Mouse (Mus musculus) neural tube, embryonic 13.5 days (tissue): ENCODE results near the gene Tex45. TPM values are rescaled to one million over a fixed set of nuclear protein-coding genes. Genes with fewer than 3 reads are reported as not detected.

Experiments used
- ATAC-seq: fragments of 200-750 bp; cut with Nextera tagmentation; 2 replicates; pipeline ENCODE4 v1.8.0; 2017; ENCODE audit warnings: low read depth, mild to moderate bottlenecking, moderate TSS enrichment, moderate library complexity
- H3K27ac ChIP-seq: fragments of 300-500 bp; sonication (generic); replicated peaks from 2 replicates; pipeline ENCODE4 v1.5.1; 2015; ENCODE audit warnings: moderate library complexity, mild to moderate bottlenecking, inconsistent platforms
- H3K27me3 ChIP-seq: fragments of 300-500 bp; sonication (generic); 2 replicates; pipeline ENCODE4 v1.6.1; 2015; ENCODE audit warnings: mild to moderate bottlenecking, inconsistent platforms
- H3K36me3 ChIP-seq: fragments of 300-500 bp; sonication (generic); 2 replicates; pipeline ENCODE4 v1.6.1; 2015; ENCODE audit warnings: mild to moderate bottlenecking, inconsistent platforms
- H3K4me1 ChIP-seq: fragments of 300-500 bp; sonication (generic); replicated peaks from 2 replicates; pipeline ENCODE4 v1.6.1; 2015; ENCODE audit warnings: inconsistent platforms
- H3K4me2 ChIP-seq: fragments of 300-500 bp; sonication (generic); 2 replicates; pipeline ENCODE4 v1.6.1; 2015; ENCODE audit warnings: inconsistent platforms, mild to moderate bottlenecking, moderate library complexity
- H3K4me3 ChIP-seq: fragments of 300-500 bp; sonication (generic); 2 replicates; pipeline ENCODE4 v1.5.1; 2015; ENCODE audit warnings: mild to moderate bottlenecking, inconsistent platforms
- H3K9ac ChIP-seq: fragments of 300-500 bp; sonication (generic); 2 replicates; pipeline ENCODE4 v1.6.1; 2015; ENCODE audit warnings: moderate library complexity, mild to moderate bottlenecking, inconsistent platforms
- H3K9me3 ChIP-seq: fragments of 300-500 bp; sonication (generic); 2 replicates; pipeline ENCODE4 v1.6.1; 2016; ENCODE audit warnings: inconsistent platforms
- WGBS: fragments of 180-500 bp; shearing (Covaris S2); methylation state at CpG from one replicate; pipeline ENCODE4 v1.1.7; 2015; 5-methylcytosine and 5-hydroxymethylcytosine counted together
- polyA plus RNA-seq: library from polyadenylated mRNA; unstranded; fragments of >200 nt; fragmentation: Nextera tagmentation; extraction: Ambion mirVana; gene quantifications from 2 replicates; pipeline ENCODE4 v1.2.1, GENCODE M21; 2015

The Tex45 gene
- polyA plus RNA-seq, 1 experiment from 2014 or later: 0.17 TPM

DNA sequence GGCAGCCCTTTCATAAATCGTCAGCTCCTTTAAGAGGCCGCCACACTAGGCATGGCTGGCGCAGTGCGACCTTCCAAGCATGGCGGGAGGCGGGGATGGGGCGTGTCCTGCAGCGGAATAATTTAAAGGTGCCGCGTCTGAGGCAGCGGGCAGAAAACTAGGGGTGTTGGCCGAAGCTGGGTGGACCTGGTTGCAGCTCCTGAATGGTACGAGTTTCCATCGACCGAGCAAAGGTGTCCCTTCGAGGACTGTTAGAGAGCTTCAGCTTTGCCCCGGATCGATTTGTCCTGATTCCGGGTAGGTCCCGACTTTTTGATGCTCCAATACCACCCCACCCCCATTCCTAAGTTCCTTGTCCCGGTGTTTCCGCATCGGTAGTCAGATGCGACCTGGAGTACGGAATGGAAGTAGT, 44.6 kb downstream of the Tex45 start, which contains the start of gene Pnpla6:
Gene Pnpla6 (plus strand): TSS at position 125 of the 412 bp plus-strand sequence.
- peaks cover 41% of the 10 kb centered on the region for H3K36me3 ChIP-seq
- under 1% methylated on average over 25 of the region's 25 CpGs for WGBS
- H3K9me3 ChIP-seq: no peaks in the 10 kb centered on the region
- H3K27me3 ChIP-seq: no peaks in the 10 kb centered on the region
- peak; percentile 74 for ATAC-seq
- peak within 1 kb of the TSS; percentile 99 for H3K4me2 ChIP-seq
- H3K4me1 ChIP-seq: peaks cover 21% of the 10 kb centered on the region
- peak within 1 kb of the TSS; percentile 82 for H3K27ac ChIP-seq
- peak within 1 kb of the TSS; percentile 77 for H3K9ac ChIP-seq
- H3K4me3 ChIP-seq: peak within 1 kb of the TSS; percentile 66

- Histone ChIP-seq H3K4me2 (peak overlapping the region; percentile 99), H3K4me1 (peaks cover 21% of the 10 kb centered on the region), H3K27me3 (no peaks in the 10 kb centered on the region), H3K9me3 (no peaks in the 10 kb centered on the region), H3K4me3 (peak overlapping the region; percentile 66), H3K36me3 (peaks cover 35% of the 10 kb centered on the region), H3K9ac (peak overlapping the region; percentile 77), H3K27ac (peak overlapping the region; percentile 82)
- peak; percentile 51 for ATAC-seq
- WGBS: under 1% methylated on average over 25 of the region's 25 CpGs
Measured at GRCm38 (mm10) chr8:3515771-3516417, 45.2 kb downstream of the Tex45 start.

DNA sequence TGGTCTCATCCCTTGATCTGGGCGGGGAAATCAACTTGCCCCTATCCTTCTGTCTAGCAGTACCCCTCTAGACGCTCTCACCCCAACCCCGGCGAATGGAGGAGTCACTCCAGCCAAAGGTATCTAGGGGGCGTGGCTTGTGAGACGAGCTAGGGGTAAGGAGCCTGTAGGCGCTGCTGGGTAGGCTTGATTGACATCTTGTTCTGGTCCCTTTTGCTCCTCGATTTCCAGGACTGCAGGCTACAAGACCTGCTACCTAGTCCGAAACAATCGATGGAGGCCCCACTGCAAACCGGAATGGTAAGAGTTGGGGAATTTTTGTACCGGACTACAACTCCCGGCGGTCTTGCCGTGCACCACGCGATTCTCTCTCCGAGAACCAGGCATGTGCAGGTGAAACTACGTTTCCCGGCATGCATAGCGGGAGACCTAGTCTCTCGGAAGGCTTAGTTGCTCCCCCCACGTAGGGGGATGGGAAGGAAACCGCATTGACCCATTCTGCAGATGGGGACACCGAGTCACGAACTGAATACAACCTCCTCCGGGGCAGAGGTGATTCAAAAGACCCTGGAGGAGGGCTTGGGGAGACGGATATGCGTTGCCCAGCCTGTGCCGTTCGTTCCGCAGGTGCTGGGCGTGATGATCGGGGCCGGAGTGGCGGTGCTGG, 45.9 kb downstream of the Tex45 start:
- Histone ChIP-seq H3K9ac (peak overlapping the region; percentile 77), H3K27me3 (no peaks in the 10 kb centered on the region), H3K36me3 (peaks cover 34% of the 10 kb centered on the region), H3K4me3 (peak overlapping the region; percentile 66), H3K27ac (peak overlapping the region; percentile 82), H3K4me2 (peak overlapping the region; percentile 99), H3K4me1 (peaks cover 21% of the 10 kb centered on the region), H3K9me3 (no peaks in the 10 kb centered on the region)
- peak; percentile 91 for ATAC-seq
- WGBS: 2% methylated on average over 36 of the region's 36 CpGs

GRCm38 (mm10) chr8:3517117-3517495, 46.4 kb downstream of the Tex45 start:
- H3K9ac ChIP-seq: peak overlapping the region; percentile 77
- H3K4me1 ChIP-seq: peaks cover 21% of the 10 kb centered on the region
- ATAC-seq: no peak
- H3K27ac ChIP-seq: peak overlapping the region; percentile 82
- no peaks in the 10 kb centered on the region for H3K9me3 ChIP-seq
- H3K27me3 ChIP-seq: no peaks in the 10 kb centered on the region
- WGBS: 7% methylated on average over 16 of the region's 16 CpGs
- peak overlapping the region; percentile 99 for H3K4me2 ChIP-seq
- H3K36me3 ChIP-seq: peaks cover 34% of the 10 kb centered on the region
- peak overlapping the region; percentile 66 for H3K4me3 ChIP-seq

DNA sequence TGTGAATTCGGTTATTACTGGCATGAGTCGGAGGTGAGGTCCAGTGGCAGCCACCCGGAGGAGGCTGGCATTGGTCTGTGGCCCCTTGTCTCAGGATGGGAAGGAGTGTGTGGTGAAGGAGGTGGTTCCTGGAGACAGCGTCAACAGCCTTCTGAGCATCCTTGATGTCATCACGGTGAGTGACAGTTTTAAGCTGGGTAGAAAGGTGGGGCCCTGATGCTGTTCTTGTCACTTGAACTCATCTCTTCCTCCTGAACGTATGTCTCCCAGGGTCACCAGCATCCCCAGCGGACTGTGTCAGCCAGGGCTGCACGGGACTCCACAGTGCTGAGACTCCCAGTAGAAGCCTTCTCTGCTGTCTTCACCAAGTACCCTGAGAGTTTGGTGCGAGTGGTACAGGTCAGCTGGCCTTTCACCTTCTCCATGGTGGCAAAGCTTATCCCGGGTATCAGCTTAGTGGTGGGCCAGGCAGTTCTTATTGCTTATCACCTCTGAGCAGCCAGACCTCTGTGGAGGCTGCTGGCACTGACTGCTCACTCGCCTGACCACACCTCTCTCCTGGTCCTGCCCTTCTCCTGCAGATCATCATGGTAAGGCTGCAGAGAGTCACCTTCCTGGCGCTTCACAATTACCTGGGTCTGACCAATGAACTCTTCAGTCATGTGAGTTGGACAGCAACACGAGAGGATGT, 51.5 kb downstream of the Tex45 start:
- Histone ChIP-seq H3K27me3 (no peaks in the 10 kb centered on the region), H3K9me3 (no peaks in the 10 kb centered on the region), H3K36me3 (peaks cover 53% of the 10 kb centered on the region), H3K4me2 (no peak overlapping the region), H3K9ac (no peak overlapping the region), H3K4me3 (no peak overlapping the region), H3K4me1 (peaks cover 8% of the 10 kb centered on the region), H3K27ac (no peak overlapping the region)
- ATAC-seq: no peak
- WGBS: 93% methylated on average over 13 of the region's 13 CpGs

GRCm38 (mm10) chr8:3530816-3531215, 60.2 kb downstream of the Tex45 start:
- ATAC-seq: no peak
- H3K4me1 ChIP-seq: no peaks in the 10 kb centered on the region

GRCm38 (mm10) chr8:3531936-3532335, 61.3 kb downstream of the Tex45 start:
- no peak overlapping the region for H3K9ac ChIP-seq
- H3K4me1 ChIP-seq: no peaks in the 10 kb centered on the region
- no peaks in the 10 kb centered on the region for H3K9me3 ChIP-seq
- 96% methylated on average over 18 of the region's 18 CpGs for WGBS
- no peak overlapping the region for H3K4me3 ChIP-seq
- no peak for ATAC-seq
- H3K36me3 ChIP-seq: peaks cover 52% of the 10 kb centered on the region
- no peak overlapping the region for H3K4me2 ChIP-seq
- no peaks in the 10 kb centered on the region for H3K27me3 ChIP-seq
- no peak overlapping the region for H3K27ac ChIP-seq

More at GRCm38 (mm10) chr8:3530816-3531215, 60.2 kb downstream of the Tex45 start:
- Histone ChIP-seq H3K36me3 (peaks cover 48% of the 10 kb centered on the region), H3K9me3 (no peaks in the 10 kb centered on the region), H3K9ac (no peak overlapping the region), H3K27me3 (no peaks in the 10 kb centered on the region), H3K4me2 (no peak overlapping the region), H3K27ac (no peak overlapping the region), H3K4me3 (no peak overlapping the region)
- 86% methylated on average over 5 of the region's 5 CpGs for WGBS

DNA sequence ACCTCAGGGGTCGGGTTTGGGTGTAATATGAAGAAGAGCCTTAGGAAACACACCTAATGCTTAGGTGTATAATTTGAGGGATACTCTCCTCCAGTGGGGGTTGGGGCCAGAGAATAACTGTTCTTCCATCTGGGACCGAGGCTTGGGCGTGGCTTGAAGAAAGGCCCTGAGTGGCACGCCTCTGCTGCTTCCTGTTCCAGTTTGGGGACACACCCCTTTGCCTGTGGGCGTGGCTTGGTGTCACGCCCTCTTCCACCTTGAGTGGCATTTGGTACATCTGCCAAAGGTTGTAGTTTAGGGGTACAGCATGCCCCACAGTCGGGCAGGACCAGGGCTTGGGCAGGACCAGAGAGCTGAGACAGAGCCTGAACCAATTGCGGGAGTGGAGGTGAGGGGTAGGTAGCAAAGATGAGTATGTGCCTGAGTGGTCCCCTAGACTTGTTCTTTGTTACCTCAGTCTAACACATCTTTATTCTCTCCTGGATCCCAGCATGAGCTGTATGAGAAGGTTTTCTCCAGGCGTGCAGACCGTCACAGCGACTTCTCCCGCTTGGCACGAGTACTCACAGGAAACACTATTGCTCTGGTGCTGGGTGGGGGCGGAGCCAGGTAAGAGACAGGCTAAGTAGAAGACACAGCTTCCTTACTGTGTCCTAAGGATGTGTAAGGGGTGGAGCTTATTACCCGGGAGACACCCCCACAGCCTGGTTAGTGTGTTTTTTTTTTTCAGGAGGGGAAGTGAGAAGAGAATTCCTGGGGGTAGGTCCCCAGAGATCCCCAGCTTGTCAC, 65.6 kb downstream of the Tex45 start:
- no peak overlapping the region for H3K9ac ChIP-seq
- H3K27me3 ChIP-seq: no peaks in the 10 kb centered on the region
- H3K4me1 ChIP-seq: no peaks in the 10 kb centered on the region
- H3K4me2 ChIP-seq: no peak overlapping the region
- H3K4me3 ChIP-seq: no peak overlapping the region
- 58% methylated on average over 15 of the region's 15 CpGs for WGBS
- ATAC-seq: no peak
- H3K36me3 ChIP-seq: peaks cover 84% of the 10 kb centered on the region
- H3K9me3 ChIP-seq: no peaks in the 10 kb centered on the region
- H3K27ac ChIP-seq: no peak overlapping the region

Other genes with a start within 250 kb of the Tex45 start
- 52.0 and 53.5 TPM in 2 replicates for gene Insr, start 191.2 kb upstream of the Tex45 start, polyA plus RNA-seq
- not detected in 2 replicates for gene A430078G23Rik, start 117.4 kb upstream of the Tex45 start, polyA plus RNA-seq
- gene Arhgef18, start 77.9 kb upstream of the Tex45 start, polyA plus RNA-seq: 9.2 and 11.0 TPM in 2 replicates
- gene Pex11g, start 3.2 kb upstream of the Tex45 start, polyA plus RNA-seq: 3.1 and 3.2 TPM in 2 replicates
- gene Zfp358, start 22.3 kb downstream of the Tex45 start, polyA plus RNA-seq: 76.4 and 77.7 TPM in 2 replicates
- gene Mcoln1, start 29.6 kb downstream of the Tex45 start, polyA plus RNA-seq: 88.6 and 91.9 TPM in 2 replicates
- gene Pnpla6, start 44.5 kb downstream of the Tex45 start, polyA plus RNA-seq: 35.7 and 36.7 TPM in 2 replicates
- gene C330021F23Rik, start 97.1 kb downstream of the Tex45 start, polyA plus RNA-seq: 0.50 and 0.77 TPM in 2 replicates
- 34.0 and 38.9 TPM in 2 replicates for gene Camsap3, start 116.4 kb downstream of the Tex45 start, polyA plus RNA-seq
- 52.8 and 54.7 TPM in 2 replicates for gene Xab2, start 150.5 kb downstream of the Tex45 start, polyA plus RNA-seq
- gene Pet100, start 150.7 kb downstream of the Tex45 start, polyA plus RNA-seq: 111 and 122 TPM in 2 replicates
- 0.58 TPM in 1 of 2 replicates, not detected in the other for gene Pcp2, start 154.7 kb downstream of the Tex45 start, polyA plus RNA-seq
- 29.4 and 29.9 TPM in 2 replicates for gene Stxbp2, start 160.1 kb downstream of the Tex45 start, polyA plus RNA-seq
- 0.22 and 0.59 TPM in 2 replicates for gene Retn, start 184.9 kb downstream of the Tex45 start, polyA plus RNA-seq
- gene Mcemp1, start 194.9 kb downstream of the Tex45 start, polyA plus RNA-seq: 0.25 TPM in 1 of 2 replicates, not detected in the other
- gene Fcor, start 201.5 kb downstream of the Tex45 start, polyA plus RNA-seq: 12.7 and 17.8 TPM in 2 replicates
- gene Trappc5, start 205.4 kb downstream of the Tex45 start, polyA plus RNA-seq: 52.9 and 53.3 TPM in 2 replicates
- 0.20 and 0.39 TPM in 2 replicates for gene Fcer2a, start 223.3 kb downstream of the Tex45 start, polyA plus RNA-seq
- not detected in 2 replicates for gene Clec4g, start 249.8 kb downstream of the Tex45 start, polyA plus RNA-seq